Mouse (Mus musculus): Measurements from ENCODE around the gene Acss3. TPM values are rescaled to one million over a fixed set of nuclear protein-coding genes. Genes with fewer than 3 reads are reported as not detected.

Gene Acss3
- not detected in 2 replicates for total RNA-seq (2017)

- ATAC-seq (ENCODE audit: extremely low read depth, insufficient number of reproducible peaks, low FRiP score, poor library complexity, severe bottlenecking): no peak
Observed at GRCm38 (mm10) chr10:107123529-107124335, at the start of gene Acss3. TSS of gene Acss3 (minus strand) at chr10:107123668.

GRCm38 (mm10) chr10:107172003-107172689 lies 48.7 kb upstream of the Acss3 start:
- ATAC-seq (ENCODE audit: extremely low read depth, insufficient number of reproducible peaks, low FRiP score, poor library complexity, severe bottlenecking): no peak

- no peak for ATAC-seq (ENCODE audit: extremely low read depth, insufficient number of reproducible peaks, low FRiP score, poor library complexity, severe bottlenecking)
Observed at GRCm38 (mm10) chr10:107166486-107166885, 43.0 kb upstream of the Acss3 start.

- no peak for ATAC-seq (ENCODE audit: extremely low read depth, insufficient number of reproducible peaks, low FRiP score, poor library complexity, severe bottlenecking)
Observed at GRCm38 (mm10) chr10:107148759-107149158, 25.3 kb upstream of the Acss3 start.

- no peak for ATAC-seq (ENCODE audit: extremely low read depth, insufficient number of reproducible peaks, low FRiP score, poor library complexity, severe bottlenecking)
Observed at GRCm38 (mm10) chr10:107144016-107144415, 20.5 kb upstream of the Acss3 start.

GRCm38 (mm10) chr10:107142910-107143309 lies 19.4 kb upstream of the Acss3 start:
- no peak for ATAC-seq (ENCODE audit: extremely low read depth, insufficient number of reproducible peaks, low FRiP score, poor library complexity, severe bottlenecking)

GRCm38 (mm10) chr10:107122744-107123528 lies 532 bp downstream of the Acss3 start:
- ATAC-seq (ENCODE audit: extremely low read depth, insufficient number of reproducible peaks, low FRiP score, poor library complexity, severe bottlenecking): no peak

- ATAC-seq (ENCODE audit: extremely low read depth, insufficient number of reproducible peaks, low FRiP score, poor library complexity, severe bottlenecking): no peak
Observed at GRCm38 (mm10) chr10:107121301-107121700, 2.2 kb downstream of the Acss3 start.

- no peak for ATAC-seq (ENCODE audit: extremely low read depth, insufficient number of reproducible peaks, low FRiP score, poor library complexity, severe bottlenecking)
Observed at GRCm38 (mm10) chr10:107119135-107119534, 4.3 kb downstream of the Acss3 start.

- no peak for ATAC-seq (ENCODE audit: extremely low read depth, insufficient number of reproducible peaks, low FRiP score, poor library complexity, severe bottlenecking)
Observed at GRCm38 (mm10) chr10:107116709-107117267, 6.7 kb downstream of the Acss3 start.

- no peak for ATAC-seq (ENCODE audit: extremely low read depth, insufficient number of reproducible peaks, low FRiP score, poor library complexity, severe bottlenecking)
Observed at GRCm38 (mm10) chr10:107115930-107116642, 7.4 kb downstream of the Acss3 start.

- no peak for ATAC-seq (ENCODE audit: extremely low read depth, insufficient number of reproducible peaks, low FRiP score, poor library complexity, severe bottlenecking)
Observed at GRCm38 (mm10) chr10:107115121-107115520, 8.3 kb downstream of the Acss3 start.

GRCm38 (mm10) chr10:107094452-107094851 lies 29.0 kb downstream of the Acss3 start:
- ATAC-seq (ENCODE audit: extremely low read depth, insufficient number of reproducible peaks, low FRiP score, poor library complexity, severe bottlenecking): no peak

GRCm38 (mm10) chr10:107053846-107054624 lies 69.4 kb downstream of the Acss3 start:
- ATAC-seq (ENCODE audit: extremely low read depth, insufficient number of reproducible peaks, low FRiP score, poor library complexity, severe bottlenecking): no peak

- no peak for ATAC-seq (ENCODE audit: extremely low read depth, insufficient number of reproducible peaks, low FRiP score, poor library complexity, severe bottlenecking)
Observed at GRCm38 (mm10) chr10:107050489-107050888, 73.0 kb downstream of the Acss3 start.

GRCm38 (mm10) chr10:107042656-107043055 lies 80.8 kb downstream of the Acss3 start:
- ATAC-seq (ENCODE audit: extremely low read depth, insufficient number of reproducible peaks, low FRiP score, poor library complexity, severe bottlenecking): no peak

GRCm38 (mm10) chr10:107040837-107041236 lies 82.6 kb downstream of the Acss3 start:
- ATAC-seq (ENCODE audit: extremely low read depth, insufficient number of reproducible peaks, low FRiP score, poor library complexity, severe bottlenecking): no peak

- no peak for ATAC-seq (ENCODE audit: extremely low read depth, insufficient number of reproducible peaks, low FRiP score, poor library complexity, severe bottlenecking)
Observed at GRCm38 (mm10) chr10:107040378-107040777, 83.1 kb downstream of the Acss3 start.

All from neutrophil, adult 5-6 weeks (primary cell).